Mouse (Mus musculus) layer of hippocampus, postnatal 10 days (tissue): ENCODE results near the gene Rora. TPM values are rescaled to one million over a fixed set of nuclear protein-coding genes. Genes with fewer than 3 reads are reported as not detected.

Experiments
- DNase-seq, 2 experiments: peaks; one replicate each; pipeline ENCODE4 v3.0.0; 2021; ENCODE audit warnings: low spot score in 2 of 2
- total RNA-seq, 2 experiments: library from RNA; stranded (reverse); gene quantifications; 2 replicates each; pipeline ENCODE4 v1.2.3; 2021

Gene Rora
- total RNA-seq, 2 experiments from 2014 or later, result 22.9 to 23.2 TPM

- peak; percentile 36 to 43 for DNase-seq
These were observed 287.5 kb downstream of the Rora start for GRCm38 (mm10) chr9:68941037-68941436.

- no peak for DNase-seq
These were observed 289.0 kb downstream of the Rora start for GRCm38 (mm10) chr9:68942595-68943011.

GRCm38 (mm10) chr9:68944026-68944425 lies 290.4 kb downstream of the Rora start:
- no peak for DNase-seq

GRCm38 (mm10) chr9:68947707-68948106 lies 294.1 kb downstream of the Rora start:
- DNase-seq, result no peak

GRCm38 (mm10) chr9:68948141-68948540 lies 294.6 kb downstream of the Rora start:
- no peak for DNase-seq

- DNase-seq, result no peak
These were observed 302.8 kb downstream of the Rora start for GRCm38 (mm10) chr9:68956210-68956874.

GRCm38 (mm10) chr9:68956938-68957573 lies 303.5 kb downstream of the Rora start:
- peak; percentile 49 to 63 for DNase-seq

GRCm38 (mm10) chr9:68957793-68958192 lies 304.2 kb downstream of the Rora start:
- DNase-seq, result no peak

GRCm38 (mm10) chr9:68958919-68959318 lies 305.3 kb downstream of the Rora start:
- no peak for DNase-seq

- peak in 1 of 2 experiments; percentile 25 for DNase-seq
These were observed 310.3 kb downstream of the Rora start for GRCm38 (mm10) chr9:68963898-68964297.

GRCm38 (mm10) chr9:68966540-68966939 lies 313.0 kb downstream of the Rora start:
- DNase-seq, result no peak

- no peak for DNase-seq
These were observed 316.5 kb downstream of the Rora start for GRCm38 (mm10) chr9:68970074-68970473.

GRCm38 (mm10) chr9:68972277-68972676 lies 318.7 kb downstream of the Rora start:
- DNase-seq, result no peak

GRCm38 (mm10) chr9:68974517-68974916 lies 320.9 kb downstream of the Rora start:
- DNase-seq, result no peak

GRCm38 (mm10) chr9:68976136-68976535 lies 322.6 kb downstream of the Rora start:
- DNase-seq, result no peak

- DNase-seq, result no peak
These were observed 323.3 kb downstream of the Rora start for GRCm38 (mm10) chr9:68976851-68977250.

- DNase-seq, result no peak
These were observed 325.1 kb downstream of the Rora start for GRCm38 (mm10) chr9:68978656-68979055.

- no peak for DNase-seq
These were observed 326.5 kb downstream of the Rora start for GRCm38 (mm10) chr9:68980041-68980440.

- no peak for DNase-seq
These were observed 331.5 kb downstream of the Rora start for GRCm38 (mm10) chr9:68985046-68985445.

- no peak for DNase-seq
These were observed 332.2 kb downstream of the Rora start for GRCm38 (mm10) chr9:68985796-68986195.

GRCm38 (mm10) chr9:68987290-68988042 lies 333.9 kb downstream of the Rora start:
- no peak for DNase-seq
